17 mouse cellular contexts compared by ENCODE assay signal in genomic region chr2:179586436-179586835, GRCm38 (mm10).
DNase-seq lines count a peak whose midpoint lies in the region; ATAC-seq and TF ChIP-seq lines count a peak whose summit lies in the region.
"Had no signal": no experiment of that assay in that cellular context is flagged by ENCODE, and none has a peak within 500 bp of the region (broad histone marks: within the 10 kb centered on the region; RNA-seq: fewer than 3 reads in every experiment).

No protein-coding gene starts in this region.

- H3K4me1 ChIP-seq in heart, embryonic 11.5 days (ENCODE audit: control insufficient read depth, insufficient read depth, low read length): no peaks in the 10 kb centered on the region
- no peaks in the 10 kb centered on the region for H3K4me1 ChIP-seq in lung, adult 2 months (ENCODE audit: control insufficient read depth, insufficient read depth, low read length)
- H3K4me1 ChIP-seq: limb, embryonic 12.5 days had no signal

- H3K4me3 ChIP-seq in heart, embryonic 11.5 days (ENCODE audit: low read depth, low read length): no peak overlapping the region
- no peak overlapping the region for H3K4me3 ChIP-seq in lung, adult 2 months (replicated peaks; ENCODE audit: extremely low read depth, low read depth, low read length)
- H3K4me3 ChIP-seq: erythroblast, embryonic 14.5 days; heart, adult 2 months; limb, embryonic 12.5 days; midbrain, embryonic 13.5 days; neural tube, embryonic 12.5 days had no signal

- TF ChIP-seq CTCF in lung, adult 2 months (IDR thresholded peaks at IDR 0.05; ENCODE audit: insufficient read depth, low read length): no peak

- 86% methylated on average over 11 of the region's 11 CpGs for WGBS in heart, embryonic 11.5 days (ENCODE audit: insufficient replicate concordance)
- WGBS in lung, adult 2 months: 81% methylated on average over 11 of the region's 11 CpGs

- TF ChIP-seq POLR2A in lung, adult 2 months (IDR thresholded peaks at IDR 0.05; ENCODE audit: borderline replicate concordance, extremely low read depth, low read depth, low read length): no peak

- no peaks in the 10 kb centered on the region for H3K36me3 ChIP-seq in heart, embryonic 11.5 days (ENCODE audit: control insufficient read depth, insufficient read depth, low read length)
- H3K36me3 ChIP-seq: limb, embryonic 12.5 days; midbrain, embryonic 13.5 days; neural tube, embryonic 12.5 days had no signal

- H3K9ac ChIP-seq in heart, embryonic 11.5 days (ENCODE audit: low read depth, low read length): no peak overlapping the region
- H3K9ac ChIP-seq: limb, embryonic 12.5 days; midbrain, embryonic 13.5 days; neural tube, embryonic 12.5 days had no signal

- ATAC-seq in heart, embryonic 11.5 days (replicated peaks; ENCODE audit: insufficient number of reproducible peaks, low FRiP score, low TSS enrichment): no peak
- ATAC-seq: activated CD4-positive, CD25-positive, alpha-beta regulatory T cell, adult 4 months; CD4-positive, CD25-positive, alpha-beta regulatory T cell, adult 4 months; midbrain, embryonic 13.5 days had no signal

- no peak overlapping the region for H3K4me2 ChIP-seq in heart, embryonic 11.5 days
- H3K4me2 ChIP-seq: limb, embryonic 12.5 days; midbrain, embryonic 13.5 days; neural tube, embryonic 12.5 days had no signal

- H3K27ac ChIP-seq in heart, embryonic 11.5 days (ENCODE audit: low read depth, low read length): no peak overlapping the region
- H3K27ac ChIP-seq: heart, adult 2 months; limb, embryonic 12.5 days; midbrain, embryonic 13.5 days; neural tube, embryonic 12.5 days had no signal

- H3K27me3 ChIP-seq in heart, embryonic 11.5 days (ENCODE audit: control insufficient read depth, insufficient read depth, low read length): no peaks in the 10 kb centered on the region
- H3K27me3 ChIP-seq: neural tube, embryonic 12.5 days had no signal

- H3K9me3 ChIP-seq in heart, embryonic 11.5 days (replicated peaks; ENCODE audit: control insufficient read depth, low read length): no peaks in the 10 kb centered on the region
- H3K9me3 ChIP-seq: limb, embryonic 12.5 days; midbrain, embryonic 13.5 days; neural tube, embryonic 12.5 days had no signal

- peak; percentile 35 for DNase-seq in layer of hippocampus, adult 11-12 months (ENCODE audit: low spot score)
- DNase-seq in layer of hippocampus, postnatal 10 days (ENCODE audit: low spot score in 2 of 2): no peak
- peak; percentile 29 to 64 for DNase-seq in layer of hippocampus, adult 18-20 months (ENCODE audit: low spot score in 2 of 2)
- peak; percentile 19 to 31 for DNase-seq in layer of hippocampus, postnatal 36 days
- peak; percentile 48 for DNase-seq in right cerebral cortex, postnatal 25 days
- no peak for DNase-seq in lung, adult 2 months
- DNase-seq: cerebellum, adult 11 months; heart, adult 2 months; heart, postnatal 14 days; lung, postnatal 4 days had no signal

Comparison
In these comparisons a context has a peak if more than half of its experiments do, and no peak if none do; other contexts are left out.
1. DNase-seq: peak in layer of hippocampus, adult 11-12 months (single experiment), layer of hippocampus, adult 18-20 months (2 of 2), layer of hippocampus, postnatal 36 days (2 of 2) and right cerebral cortex, postnatal 25 days (single experiment); none in layer of hippocampus, postnatal 10 days (0 of 2) and lung, adult 2 months (single experiment).